Mouse (Mus musculus): ENCODE data around the gene Utf1. TPM values are rescaled to one million over a fixed set of nuclear protein-coding genes. Genes with fewer than 3 reads are reported as not detected.
A peak's percentile ranks its signal among the peaks of the same experiment; 100 is the strongest.

The Utf1 gene
- polyA plus RNA-seq, 1 experiment from 2014 or later: not detected

DNA sequence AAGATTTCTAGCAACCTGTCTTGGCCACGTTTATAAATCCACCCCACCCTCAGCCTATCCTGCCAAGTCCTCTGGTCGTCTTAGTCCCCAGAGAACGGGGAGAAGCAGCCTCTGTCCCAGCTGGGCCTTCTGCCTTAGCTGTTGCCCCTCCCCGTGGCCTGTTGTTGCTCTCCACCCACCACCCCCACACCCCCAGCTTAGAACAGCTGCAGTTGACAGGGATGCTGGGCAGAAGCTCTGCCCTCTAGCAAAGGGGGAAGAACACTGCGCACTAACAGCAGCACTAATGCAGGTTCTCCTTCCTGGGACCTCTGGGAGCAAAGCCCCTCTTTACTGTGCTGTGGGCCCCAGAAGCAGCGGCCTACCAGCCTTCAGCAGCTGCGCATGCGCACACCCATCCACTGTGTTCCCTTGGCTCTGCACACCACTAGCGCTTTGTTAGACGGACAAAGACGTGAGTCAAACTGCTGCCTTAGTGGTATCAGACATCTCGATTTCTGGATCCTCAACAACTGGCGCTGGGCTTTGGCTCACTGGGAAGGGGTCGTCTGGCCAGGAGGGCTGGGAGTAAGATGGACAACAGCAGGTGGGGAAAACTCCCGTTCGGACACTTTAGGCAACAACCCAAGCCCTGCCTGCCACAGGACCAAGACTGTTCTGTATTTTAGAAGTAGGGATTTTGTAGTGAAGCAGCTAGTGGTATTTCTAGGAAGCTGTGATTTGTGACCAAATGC, 2.9 kb upstream of the Utf1 start:
- H3K9me3 ChIP-seq (replicated peaks): no peaks in the 10 kb centered on the region
- H3K27me3 ChIP-seq (replicated peaks): peaks cover 59% of the 10 kb centered on the region
- H3K4me3 ChIP-seq (replicated peaks): no peak overlapping the region
- no peak overlapping the region for H3K9ac ChIP-seq (replicated peaks)
- 0 out of 2 replicates have a peak, but pooled peaks cover 8% of the 10 kb centered on the region for H3K36me3 ChIP-seq
- no peak overlapping the region for H3K4me2 ChIP-seq
- H3K4me1 ChIP-seq: peaks cover 16% of the 10 kb centered on the region
- 67% methylated on average over 16 of the region's 16 CpGs for WGBS
- H3K27ac ChIP-seq (replicated peaks): no peak overlapping the region
- ATAC-seq (ENCODE audit: low FRiP score): no peak

DNA sequence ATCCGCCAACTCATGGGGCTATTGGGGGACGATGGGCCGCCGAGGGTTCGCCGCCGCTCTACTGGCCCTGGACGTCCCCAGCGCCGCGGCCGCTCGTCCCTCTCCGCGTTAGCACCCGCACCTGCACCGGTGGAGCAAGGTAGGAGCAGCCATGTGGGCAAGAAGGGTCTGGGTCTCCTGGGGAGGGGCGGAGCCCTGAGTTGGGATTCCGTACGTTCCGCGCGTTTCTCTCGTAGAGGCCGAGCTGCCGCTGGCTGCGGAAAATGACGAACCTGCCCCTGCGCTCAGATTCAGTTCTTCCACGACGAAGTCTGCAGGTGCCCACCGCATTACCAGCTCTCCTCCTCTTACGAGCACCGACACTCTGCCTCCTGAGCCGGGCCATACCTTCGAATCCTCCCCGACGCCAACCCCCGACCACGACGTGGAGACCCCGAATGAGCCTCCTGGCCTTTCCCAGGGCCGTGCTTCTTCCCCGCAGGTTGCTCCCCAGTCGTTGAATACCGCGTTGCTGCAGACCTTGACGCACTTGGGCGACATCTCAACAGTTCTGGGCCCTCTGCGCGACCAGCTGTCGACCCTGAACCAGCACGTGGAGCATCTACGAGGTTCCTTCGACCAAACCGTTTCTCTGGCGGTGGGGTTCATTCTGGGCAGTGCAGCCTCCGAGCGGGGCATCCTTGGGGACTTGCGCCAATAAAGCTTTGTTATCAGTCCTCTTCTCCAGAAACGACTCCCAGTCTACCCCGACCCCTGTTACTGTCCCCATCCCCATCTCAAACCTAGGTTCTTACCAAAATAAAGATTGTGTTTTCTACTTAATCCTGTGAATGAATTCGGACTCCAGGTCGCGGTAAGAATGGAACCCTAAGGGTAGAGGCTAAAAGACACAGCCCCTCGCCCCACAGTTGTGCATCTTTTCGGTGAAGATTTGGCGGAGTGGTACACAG, 977 bp downstream of the Utf1 start:
- ATAC-seq (ENCODE audit: low FRiP score): no peak
- Histone ChIP-seq H3K4me1 (peaks cover 17% of the 10 kb centered on the region), H3K4me2 (peak overlapping the region; percentile 57), H3K27me3 (replicated peaks) (peaks cover 92% of the 10 kb centered on the region), H3K9me3 (replicated peaks) (no peaks in the 10 kb centered on the region), H3K9ac (replicated peaks) (no peak overlapping the region), H3K4me3 (replicated peaks) (peak overlapping the region; percentile 33), H3K27ac (replicated peaks) (no peak overlapping the region), H3K36me3 (no peaks in the 10 kb centered on the region)
- WGBS: 3% methylated on average over 68 of the region's 68 CpGs

DNA sequence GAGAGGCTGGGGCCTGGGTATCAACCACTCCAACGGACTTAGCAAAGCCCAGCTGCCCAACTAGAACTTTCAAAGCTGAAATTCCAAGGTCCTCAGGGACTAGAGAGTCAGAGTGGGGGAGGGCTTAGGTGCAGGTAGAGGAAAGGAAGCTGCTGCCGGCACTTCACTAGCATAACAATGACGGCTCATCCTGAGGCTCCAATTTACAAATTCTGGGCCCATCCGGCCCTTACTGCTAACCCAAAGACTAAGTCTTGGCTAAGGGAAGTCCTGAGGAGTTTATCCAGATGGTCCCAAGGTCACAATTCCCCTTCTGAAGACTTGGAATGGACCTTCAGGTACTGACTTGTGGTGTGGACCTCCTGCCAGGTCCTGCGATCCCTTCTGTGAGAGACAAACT, 1.9 kb downstream of the Utf1 start:
- Histone ChIP-seq H3K9me3 (replicated peaks) (no peaks in the 10 kb centered on the region), H3K27ac (replicated peaks) (no peak overlapping the region), H3K4me2 (no peak overlapping the region), H3K4me1 (peaks cover 27% of the 10 kb centered on the region), H3K27me3 (replicated peaks) (peaks cover 96% of the 10 kb centered on the region), H3K36me3 (no peaks in the 10 kb centered on the region), H3K9ac (replicated peaks) (no peak overlapping the region), H3K4me3 (replicated peaks) (no peak overlapping the region)
- no peak for ATAC-seq (ENCODE audit: low FRiP score)
- WGBS: 14% methylated on average over 5 of the region's 5 CpGs

DNA sequence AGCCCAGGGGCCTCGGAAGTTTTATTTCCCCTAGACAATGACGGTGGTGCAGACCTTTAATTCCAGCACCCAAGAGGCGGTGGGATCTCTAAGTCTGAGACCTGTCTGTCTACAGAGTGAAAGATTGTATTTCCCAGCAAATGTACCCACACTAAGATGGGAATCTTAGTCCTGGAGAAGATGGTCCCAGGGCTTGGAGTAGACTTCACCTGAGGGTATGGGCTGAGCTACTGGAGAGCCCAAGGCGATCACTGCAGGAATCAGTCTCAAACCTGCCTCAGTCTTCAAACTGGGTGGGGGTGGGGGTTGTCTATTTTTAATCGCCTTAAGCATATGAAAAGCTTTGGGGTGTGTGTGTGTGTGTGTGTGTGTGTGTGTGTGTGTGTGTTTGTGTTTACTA, 2.4 kb downstream of the Utf1 start:
- H3K4me2 ChIP-seq: no peak overlapping the region
- H3K27ac ChIP-seq (replicated peaks): no peak overlapping the region
- H3K27me3 ChIP-seq (replicated peaks): peaks cover 96% of the 10 kb centered on the region
- no peak overlapping the region for H3K9ac ChIP-seq (replicated peaks)
- H3K4me3 ChIP-seq (replicated peaks): no peak overlapping the region
- 21% methylated on average over 5 of the region's 5 CpGs for WGBS
- H3K36me3 ChIP-seq: no peaks in the 10 kb centered on the region
- H3K9me3 ChIP-seq (replicated peaks): no peaks in the 10 kb centered on the region
- no peak for ATAC-seq (ENCODE audit: low FRiP score)
- peaks cover 31% of the 10 kb centered on the region for H3K4me1 ChIP-seq

DNA sequence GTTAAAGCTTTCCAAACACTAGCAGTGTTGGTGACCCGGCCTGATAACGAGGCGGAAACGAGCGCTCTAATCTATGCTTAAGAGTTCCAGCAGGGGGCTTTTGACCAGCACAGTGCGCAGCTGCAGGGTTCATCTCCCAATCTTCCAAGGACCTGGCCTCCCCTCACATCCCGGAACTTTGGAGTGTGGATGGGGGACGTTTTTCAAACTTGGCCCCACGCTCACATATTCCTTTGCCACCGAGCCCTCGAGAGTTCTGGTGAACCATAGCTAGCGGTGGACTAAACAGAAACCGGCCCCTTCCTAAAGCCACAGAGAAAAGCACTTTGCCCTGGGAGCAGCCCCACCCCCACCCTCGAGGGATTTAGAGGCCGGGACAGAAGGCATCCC, 6.3 kb downstream of the Utf1 start:
- Histone ChIP-seq H3K9ac (replicated peaks) (peak overlapping the region; percentile 45), H3K9me3 (replicated peaks) (no peaks in the 10 kb centered on the region), H3K36me3 (no peaks in the 10 kb centered on the region), H3K4me3 (replicated peaks) (peak overlapping the region; percentile 44), H3K27me3 (replicated peaks) (peaks cover 77% of the 10 kb centered on the region), H3K27ac (replicated peaks) (no peak overlapping the region), H3K4me1 (peaks cover 19% of the 10 kb centered on the region), H3K4me2 (peak overlapping the region; percentile 84)
- peak; percentile 73 for ATAC-seq (ENCODE audit: low FRiP score)
- WGBS: under 1% methylated on average over 15 of the region's 15 CpGs

DNA sequence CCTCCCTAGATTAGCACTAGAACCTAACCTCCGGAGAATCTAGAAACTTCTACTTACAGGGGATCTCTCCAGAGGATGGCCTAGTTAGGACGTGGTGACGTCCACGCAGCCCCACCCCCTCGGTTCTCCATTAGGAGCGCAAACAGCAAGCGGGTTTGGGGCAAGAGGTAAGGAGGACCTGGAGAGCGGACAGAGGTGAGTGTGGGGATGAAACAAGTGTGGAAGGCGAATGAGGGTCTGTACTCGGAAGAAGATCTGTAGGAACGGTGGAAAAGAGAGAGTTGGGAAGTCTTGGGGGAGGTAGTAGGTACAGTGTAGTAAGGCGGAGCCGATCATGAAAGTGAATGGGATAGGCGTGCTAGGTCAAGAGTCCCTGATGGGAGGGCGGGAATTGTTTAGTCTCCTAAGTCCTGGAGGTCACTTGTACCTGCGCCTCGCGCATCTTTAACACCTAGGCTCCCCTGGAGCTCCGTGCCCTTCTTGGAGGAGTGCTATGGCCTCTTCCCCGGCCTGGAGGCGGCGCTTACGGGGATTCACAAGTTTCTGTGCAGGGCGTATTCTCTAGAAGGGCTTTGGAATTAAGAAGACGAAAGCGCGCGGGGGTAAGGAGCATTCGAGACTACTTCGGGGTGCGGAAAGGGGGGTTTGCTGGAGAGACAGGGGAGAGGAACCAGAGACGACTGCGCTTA, 6.8 kb downstream of the Utf1 start:
- 1% methylated on average over 33 of the region's 33 CpGs for WGBS
- no peaks in the 10 kb centered on the region for H3K9me3 ChIP-seq (replicated peaks)

DNA sequence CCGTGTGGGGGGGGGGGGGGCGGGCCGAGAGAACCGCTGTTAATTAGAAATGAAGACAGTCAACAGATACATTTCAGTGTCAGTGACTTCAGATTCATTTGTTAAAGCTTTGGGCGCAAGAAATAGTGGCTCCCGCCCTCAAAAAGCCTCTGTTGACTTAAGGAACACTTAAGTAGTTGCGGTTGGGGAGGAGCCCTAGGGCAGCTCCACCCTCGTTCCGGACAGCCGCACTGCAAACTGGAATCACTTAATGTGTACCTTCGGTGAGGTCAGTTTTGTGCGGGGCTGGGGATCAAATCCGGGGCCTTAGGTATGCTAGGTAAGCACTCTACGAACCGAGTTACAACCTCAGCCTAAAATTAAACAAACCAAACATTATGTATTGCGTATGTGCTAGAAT, 7.5 kb downstream of the Utf1 start:
- H3K4me1 ChIP-seq: peaks cover 17% of the 10 kb centered on the region
- no peak for ATAC-seq (ENCODE audit: low FRiP score)
- WGBS: 7% methylated on average over 16 of the region's 16 CpGs
- no peaks in the 10 kb centered on the region for H3K9me3 ChIP-seq (replicated peaks)
- H3K4me3 ChIP-seq (replicated peaks): peak overlapping the region; percentile 44
- H3K4me2 ChIP-seq: peak overlapping the region; percentile 84
- H3K27me3 ChIP-seq (replicated peaks): peaks cover 65% of the 10 kb centered on the region
- H3K27ac ChIP-seq (replicated peaks): no peak overlapping the region
- 0 out of 2 replicates have a peak overlapping the region, but pooled peaks have one; percentile 45 for H3K9ac ChIP-seq (replicated peaks)
- no peaks in the 10 kb centered on the region for H3K36me3 ChIP-seq

More for the DNA sequence above, 6.8 kb downstream of the Utf1 start:
- peak; percentile 59; the same call in 1 of the 2 replicates for ATAC-seq (ENCODE audit: low FRiP score)
- Histone ChIP-seq H3K9ac (replicated peaks) (peak overlapping the region; percentile 45), H3K4me3 (replicated peaks) (peak overlapping the region; percentile 44), H3K27ac (replicated peaks) (no peak overlapping the region), H3K36me3 (no peaks in the 10 kb centered on the region), H3K4me1 (peaks cover 17% of the 10 kb centered on the region), H3K4me2 (peak overlapping the region; percentile 84), H3K27me3 (replicated peaks) (peaks cover 72% of the 10 kb centered on the region)

DNA sequence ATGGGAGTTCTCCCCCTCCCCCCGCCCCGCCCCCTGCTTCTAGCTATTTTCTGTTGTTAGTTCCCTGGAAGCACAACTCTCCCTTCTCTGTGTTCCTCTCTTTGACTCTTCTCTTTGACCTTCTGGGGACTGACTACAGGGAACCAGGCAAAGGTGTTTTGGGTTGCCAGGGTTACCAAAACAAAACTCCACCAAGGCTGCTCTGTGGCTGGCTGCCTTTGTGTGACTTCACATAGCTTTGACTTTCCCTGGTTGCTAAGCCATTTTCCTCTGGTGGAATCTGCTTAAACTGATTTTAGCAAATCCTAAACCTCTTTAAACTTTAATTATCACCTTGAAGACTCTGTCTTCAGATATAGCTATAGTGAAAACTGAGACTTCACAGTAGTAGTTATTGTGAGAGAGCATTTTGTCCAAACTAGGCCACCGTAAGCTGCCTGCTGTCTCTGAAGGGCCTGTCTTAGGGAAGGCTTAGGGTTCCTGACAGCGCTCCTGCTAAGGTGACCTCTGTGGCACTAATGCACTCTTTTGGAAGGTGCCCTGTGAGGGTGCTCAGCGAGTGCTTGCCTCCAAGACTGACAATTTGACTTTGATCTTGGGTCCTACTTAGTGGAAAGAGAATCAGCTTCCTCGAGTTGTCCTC, 8.5 kb downstream of the Utf1 start:
- Histone ChIP-seq H3K4me2 (no peak overlapping the region), H3K4me3 (replicated peaks) (no peak overlapping the region), H3K27me3 (replicated peaks) (peaks cover 56% of the 10 kb centered on the region), H3K36me3 (no peaks in the 10 kb centered on the region), H3K9ac (replicated peaks) (no peak overlapping the region), H3K9me3 (replicated peaks) (no peaks in the 10 kb centered on the region), H3K4me1 (peaks cover 17% of the 10 kb centered on the region), H3K27ac (replicated peaks) (no peak overlapping the region)
- 58% methylated on average over 6 of the region's 6 CpGs for WGBS
- ATAC-seq (ENCODE audit: low FRiP score): no peak

DNA sequence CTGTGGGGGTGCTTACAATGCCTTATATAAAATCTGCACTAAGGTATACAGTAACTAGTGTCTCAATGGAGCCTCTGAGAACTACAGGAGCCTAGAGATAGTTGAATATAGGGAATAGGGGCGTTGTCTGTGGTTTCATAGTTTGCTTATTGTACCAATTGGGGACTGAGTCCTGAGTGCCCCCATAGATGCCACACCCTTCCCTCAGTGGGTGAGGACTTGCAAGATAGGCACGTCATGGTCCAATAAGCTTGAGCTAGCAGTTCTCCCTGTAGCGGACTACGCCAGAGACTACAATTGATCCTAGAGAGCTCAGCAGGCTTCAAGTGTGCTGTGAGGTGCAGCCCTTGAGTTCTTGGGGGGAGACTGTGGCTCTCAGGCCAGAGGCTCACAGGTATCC, 11.9 kb downstream of the Utf1 start:
- Histone ChIP-seq H3K27ac (replicated peaks) (no peak overlapping the region), H3K9me3 (replicated peaks) (no peaks in the 10 kb centered on the region), H3K9ac (replicated peaks) (no peak overlapping the region)

DNA sequence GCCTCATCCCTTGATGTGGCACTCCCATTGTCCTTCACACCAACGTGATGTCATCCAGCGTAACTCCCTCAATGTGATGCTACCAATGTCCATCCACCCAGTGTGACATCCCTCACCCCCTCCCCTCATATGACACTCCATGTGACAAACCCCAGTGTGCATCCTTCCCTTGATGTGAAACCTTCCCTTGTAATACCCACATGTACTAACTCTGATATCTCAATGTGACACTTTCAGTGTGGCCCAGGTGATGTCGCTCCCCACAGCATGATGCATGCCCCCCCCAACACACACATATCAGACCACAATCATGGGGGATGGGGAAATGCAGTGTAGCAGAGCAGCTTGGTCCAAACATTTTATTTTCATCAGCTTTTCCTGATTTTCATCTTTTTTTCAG, 13.1 kb downstream of the Utf1 start:
- WGBS: 79% methylated on average over 3 of the region's 3 CpGs
- H3K27ac ChIP-seq (replicated peaks): no peak overlapping the region
- peaks cover 13% of the 10 kb centered on the region for H3K27me3 ChIP-seq (replicated peaks)
- no peak for ATAC-seq (ENCODE audit: low FRiP score)
- H3K9me3 ChIP-seq (replicated peaks): no peaks in the 10 kb centered on the region
- H3K4me3 ChIP-seq (replicated peaks): no peak overlapping the region
- no peaks in the 10 kb centered on the region for H3K36me3 ChIP-seq
- no peaks in the 10 kb centered on the region for H3K4me1 ChIP-seq
- H3K4me2 ChIP-seq: no peak overlapping the region
- H3K9ac ChIP-seq (replicated peaks): no peak overlapping the region

More for the DNA sequence above, 11.9 kb downstream of the Utf1 start:
- 87% methylated on average over 4 of the region's 4 CpGs for WGBS
- H3K27me3 ChIP-seq (replicated peaks): peaks cover 22% of the 10 kb centered on the region
- no peak overlapping the region for H3K4me3 ChIP-seq (replicated peaks)
- H3K4me2 ChIP-seq: no peak overlapping the region
- ATAC-seq (ENCODE audit: low FRiP score): no peak
- H3K36me3 ChIP-seq: no peaks in the 10 kb centered on the region
- peaks cover 7% of the 10 kb centered on the region for H3K4me1 ChIP-seq

DNA sequence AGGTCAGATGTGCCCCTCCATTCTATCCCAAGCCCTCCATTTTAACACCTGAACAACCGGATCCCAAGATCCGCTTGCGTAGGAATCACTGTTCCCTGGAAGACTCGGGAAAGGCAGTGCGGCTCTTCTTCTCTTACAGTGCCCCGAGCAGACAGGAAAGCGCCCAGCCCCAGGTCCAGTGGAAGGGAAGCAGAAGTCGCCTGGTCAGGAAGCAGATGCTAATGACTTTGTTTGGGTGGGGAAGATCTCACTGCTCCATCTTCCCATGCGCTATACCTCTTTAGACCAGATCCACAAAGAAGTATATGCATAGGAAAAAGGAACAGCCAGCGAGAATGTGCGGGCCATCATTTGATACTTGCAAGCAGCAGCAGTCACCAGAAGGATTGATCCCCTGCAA, 13.8 kb downstream of the Utf1 start:
- ATAC-seq (ENCODE audit: low FRiP score): no peak
- H3K9me3 ChIP-seq (replicated peaks): no peaks in the 10 kb centered on the region
- 67% methylated on average over 11 of the region's 11 CpGs for WGBS
- H3K9ac ChIP-seq (replicated peaks): no peak overlapping the region
- H3K4me3 ChIP-seq (replicated peaks): no peak overlapping the region
- peaks cover 6% of the 10 kb centered on the region; the same call in 1 of the 2 replicates for H3K27me3 ChIP-seq (replicated peaks)
- no peak overlapping the region for H3K4me2 ChIP-seq
- no peaks in the 10 kb centered on the region for H3K4me1 ChIP-seq
- H3K27ac ChIP-seq (replicated peaks): no peak overlapping the region
- no peaks in the 10 kb centered on the region for H3K36me3 ChIP-seq

Measured in neural tube, embryonic 15.5 days (tissue).